Mouse (Mus musculus) lung, postnatal 0 days (tissue): ENCODE data around the gene Ccdc187. TPM values are rescaled to one million over a fixed set of nuclear protein-coding genes. Genes with fewer than 3 reads are reported as not detected.

Source experiments
- ATAC-seq: fragments of 200-750 bp; cut with Nextera tagmentation; 2 replicates; pipeline ENCODE4 v1.8.0; 2017; ENCODE audit warnings: moderate library complexity
- DNase-seq: peaks from one replicate; pipeline ENCODE4 v3.0.0-alpha.2; 2016; ENCODE audit warnings: low spot score
- H3K27ac ChIP-seq: fragments of 300-500 bp; sonication (generic); 2 replicates; pipeline ENCODE4 v1.5.1; 2014; ENCODE audit warnings: antibody characterized with exemption, mild to moderate bottlenecking, low read length, mixed read lengths
- H3K27me3 ChIP-seq: fragments of 300-500 bp; sonication (generic); replicated peaks from 2 replicates; pipeline ENCODE4 v1.6.1; 2014; ENCODE audit warnings: low read length, mixed read lengths; ENCODE audit not compliant: insufficient read depth
- H3K36me3 ChIP-seq: fragments of 300-500 bp; sonication (generic); 2 replicates; pipeline ENCODE4 v1.6.1; 2014; ENCODE audit warnings: low read length, mixed read lengths; ENCODE audit not compliant: insufficient read depth
- H3K4me1 ChIP-seq: fragments of 300-500 bp; sonication (generic); 2 replicates; pipeline ENCODE4 v1.6.1; 2014; ENCODE audit warnings: antibody characterized with exemption, low read depth, low read length, mixed read lengths; ENCODE audit not compliant: insufficient read depth
- H3K4me2 ChIP-seq: fragments of 300-500 bp; sonication (generic); replicated peaks from 2 replicates; pipeline ENCODE4 v1.6.1; 2014; ENCODE audit warnings: low read depth, mild to moderate bottlenecking, low read length, moderate library complexity, mixed read lengths
- H3K4me3 ChIP-seq: fragments of 300-500 bp; sonication (generic); 2 replicates; pipeline ENCODE4 v1.5.1; 2014; ENCODE audit warnings: low read depth, low read length
- H3K9ac ChIP-seq: fragments of 300-500 bp; sonication (generic); replicated peaks from 2 replicates; pipeline ENCODE4 v1.6.1; 2014; ENCODE audit warnings: low read depth, mild to moderate bottlenecking
- H3K9me3 ChIP-seq: fragments of 300-500 bp; sonication (generic); 2 replicates; pipeline ENCODE4 v1.6.1; 2016; ENCODE audit warnings: low read length, mixed read lengths
- CTCF ChIP-seq: IDR thresholded peaks from 2 replicates; pipeline ENCODE4 v1.5.1; 2016; ENCODE audit warnings: antibody characterized with exemption, mild to moderate bottlenecking
- EP300 ChIP-seq: IDR thresholded peaks from 2 replicates; pipeline ENCODE4 v1.6.1; 2016; ENCODE audit warnings: antibody characterized with exemption, mild to moderate bottlenecking, control low read depth
- WGBS: fragments of 180-500 bp; shearing (Covaris S2); extraction: QIAGEN DNeasy Blood & Tissue Kit; methylation state at CpG from one replicate; pipeline ENCODE4 v1.1.7; 2014; 5-methylcytosine and 5-hydroxymethylcytosine counted together
- polyA plus RNA-seq: library from polyadenylated mRNA; unstranded; fragments of >200 nt; fragmentation: Nextera tagmentation; extraction: Ambion mirVana; gene quantifications from 2 replicates; pipeline ENCODE4 v1.2.1, GENCODE M21; 2015

Ccdc187 gene
- polyA plus RNA-seq, 1 experiment from 2014 or later, result 0.61 TPM

DNA sequence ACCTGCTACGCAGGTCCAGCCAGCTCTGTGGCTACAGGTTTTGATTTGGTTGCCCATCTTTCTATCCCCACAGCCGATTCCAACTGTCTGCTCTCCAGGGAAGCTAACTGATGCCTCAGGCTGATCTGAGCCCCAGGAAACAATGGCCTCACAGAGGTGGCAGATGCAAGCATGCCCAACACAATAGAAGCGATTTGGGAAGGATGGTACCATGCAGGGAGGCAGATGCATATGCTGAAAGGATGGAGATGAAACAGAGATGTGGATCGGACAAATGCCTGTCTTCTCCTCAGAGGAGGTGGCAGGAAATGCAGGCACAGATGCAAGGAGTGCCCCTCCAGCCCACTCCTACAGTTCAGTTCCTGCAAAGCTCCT is 4.5 kb upstream of the Ccdc187 start:
- ATAC-seq, result no peak
- Histone ChIP-seq H3K27me3 (no peaks in the 10 kb centered on the region), H3K4me1 (peaks cover 7% of the 10 kb centered on the region; the same call in 1 of the 2 replicates), H3K27ac (no peak overlapping the region), H3K9ac (no peak overlapping the region), H3K9me3 (no peaks in the 10 kb centered on the region), H3K4me3 (no peak overlapping the region), H3K4me2 (no peak overlapping the region), H3K36me3 (no peaks in the 10 kb centered on the region)
- TF ChIP-seq EP300, result no peak
- no peak for TF ChIP-seq CTCF
- DNase-seq, result no peak
- whole genome bisulfite sequencing, result 30% methylated on average over 4 of the region's 4 CpGs

DNA sequence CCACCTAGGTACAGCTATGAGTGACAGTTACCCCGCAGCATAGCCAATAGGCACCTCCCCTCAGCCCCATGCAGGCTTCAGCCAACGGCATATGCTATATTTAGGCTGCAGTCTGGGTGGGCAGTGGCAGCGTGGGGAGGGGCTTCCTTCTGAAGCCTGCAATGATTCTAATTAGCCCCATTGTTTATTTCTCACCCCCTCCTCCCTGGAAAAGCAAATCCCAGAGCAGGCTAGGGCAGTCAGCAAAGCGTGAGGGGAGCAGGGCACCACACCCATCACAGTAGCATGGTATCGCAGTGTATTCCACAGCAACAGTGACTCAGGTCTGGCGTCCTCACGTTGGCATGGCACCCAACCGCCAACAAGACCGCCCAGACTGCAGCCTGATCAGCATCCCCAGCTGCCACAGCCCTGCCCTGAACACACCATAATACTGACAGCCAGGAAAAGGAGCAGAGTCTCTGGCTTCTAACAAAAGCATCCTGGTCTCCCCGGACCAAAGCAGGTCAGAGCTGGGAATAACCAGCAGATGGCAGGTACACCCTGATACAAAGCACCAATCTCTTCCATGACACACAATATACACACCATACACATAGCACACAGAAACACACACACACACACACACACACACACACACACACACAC is 4.0 kb upstream of the Ccdc187 start:
- WGBS, result 9% methylated on average over 10 of the region's 10 CpGs
- Histone ChIP-seq H3K4me2 (no peak overlapping the region), H3K4me1 (peaks cover 7% of the 10 kb centered on the region; the same call in 1 of the 2 replicates), H3K9me3 (no peaks in the 10 kb centered on the region), H3K36me3 (no peaks in the 10 kb centered on the region), H3K27me3 (no peaks in the 10 kb centered on the region), H3K4me3 (no peak overlapping the region), H3K9ac (no peak overlapping the region), H3K27ac (no peak overlapping the region)
- no peak for TF ChIP-seq EP300
- peak; percentile 19; the same call in 1 of the 2 replicates for TF ChIP-seq CTCF
- peak; percentile 72 for DNase-seq
- ATAC-seq, result peak; percentile 43

DNA sequence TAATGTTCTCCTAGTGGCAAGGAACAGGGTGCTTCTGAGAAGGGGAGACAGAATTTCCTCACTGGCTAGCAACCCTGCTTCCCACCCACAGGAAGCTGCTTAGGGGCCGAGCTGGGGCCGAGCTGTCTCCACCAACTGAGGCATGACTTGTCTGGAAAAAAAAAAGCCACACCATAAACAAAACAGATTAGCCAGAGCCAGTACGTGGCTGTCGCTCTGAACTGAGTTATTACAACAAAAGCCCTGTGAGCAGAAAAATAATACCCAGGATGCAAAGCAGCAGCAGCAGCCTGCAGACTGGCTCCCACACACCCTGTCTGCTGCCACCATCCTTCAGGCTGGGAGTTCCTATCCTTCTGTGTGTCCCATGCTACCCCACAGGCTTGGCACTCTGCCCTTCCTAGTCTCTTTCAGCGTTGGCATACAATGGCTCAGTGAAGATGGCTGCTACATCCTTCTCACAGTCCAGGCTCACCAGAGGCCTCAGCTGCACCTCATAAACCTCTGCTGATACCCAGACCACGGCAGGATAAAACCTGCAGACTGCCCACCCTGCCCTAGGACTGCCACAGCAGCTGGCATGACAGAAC is 2.3 kb upstream of the Ccdc187 start:
- peak; percentile 1; the same call in 1 of the 2 replicates for ATAC-seq
- peaks cover 7% of the 10 kb centered on the region; the same call in 1 of the 2 replicates for H3K4me1 ChIP-seq

DNA sequence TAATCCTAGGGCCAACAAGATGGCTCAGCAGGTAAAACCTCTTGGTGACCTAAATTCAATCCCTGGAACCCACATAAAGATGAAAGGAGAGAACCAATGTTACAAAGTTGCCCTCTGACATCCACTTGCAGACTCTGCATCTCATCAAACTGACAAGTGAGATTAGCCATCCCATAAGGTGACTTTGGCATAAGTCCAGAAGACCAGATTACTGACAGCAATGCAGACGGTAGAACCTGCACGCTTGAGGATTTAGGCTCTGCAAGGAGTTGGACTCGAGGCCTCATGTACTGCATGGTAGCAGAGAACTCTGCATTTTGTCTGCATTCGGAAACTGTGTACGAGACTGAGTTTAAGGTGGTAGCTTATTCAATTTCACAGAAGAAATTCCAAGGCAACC is 4.2 kb downstream of the Ccdc187 start:
- no peak for TF ChIP-seq CTCF
- no peak for TF ChIP-seq EP300
- no peak overlapping the region for H3K4me3 ChIP-seq
- no peaks in the 10 kb centered on the region for H3K27me3 ChIP-seq
- DNase-seq, result no peak
- H3K4me1 ChIP-seq, result no peaks in the 10 kb centered on the region
- 77% methylated on average over 5 of the region's 5 CpGs for WGBS
- no peak for ATAC-seq
- no peak overlapping the region for H3K4me2 ChIP-seq
- H3K27ac ChIP-seq, result no peak overlapping the region
- no peaks in the 10 kb centered on the region for H3K9me3 ChIP-seq
- H3K9ac ChIP-seq, result no peak overlapping the region
- no peaks in the 10 kb centered on the region for H3K36me3 ChIP-seq

More for the DNA sequence above, 2.3 kb upstream of the Ccdc187 start:
- Histone ChIP-seq H3K27ac (no peak overlapping the region), H3K4me3 (no peak overlapping the region), H3K36me3 (no peaks in the 10 kb centered on the region), H3K9ac (no peak overlapping the region), H3K4me2 (no peak overlapping the region), H3K27me3 (no peaks in the 10 kb centered on the region), H3K9me3 (no peaks in the 10 kb centered on the region)
- 25% methylated on average over 6 of the region's 6 CpGs for WGBS
- peak; percentile 52 for DNase-seq
- no peak for TF ChIP-seq CTCF
- no peak for TF ChIP-seq EP300

DNA sequence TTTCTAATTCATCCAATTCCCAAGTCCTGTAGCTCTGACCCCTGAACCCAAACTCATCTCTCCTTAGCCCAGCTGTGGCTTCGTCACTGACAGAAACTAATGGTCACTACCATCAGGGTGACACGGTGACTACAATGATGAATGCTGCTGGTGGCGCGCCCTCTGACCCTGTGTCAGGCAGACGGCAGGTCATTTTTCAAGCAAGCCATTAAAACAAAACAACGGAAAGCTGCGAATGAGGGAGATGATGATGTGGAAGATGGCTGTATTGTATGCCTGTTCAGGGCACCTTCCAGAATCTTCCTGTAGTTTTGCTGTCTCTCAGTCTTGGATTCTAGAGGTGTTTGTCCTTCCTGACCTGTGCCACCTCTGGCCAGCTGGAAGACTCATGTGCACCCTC is 8.0 kb downstream of the Ccdc187 start:
- no peak overlapping the region for H3K4me3 ChIP-seq
- ATAC-seq (no peak), DNase-seq (no peak)
- H3K4me2 ChIP-seq, result no peak overlapping the region
- no peaks in the 10 kb centered on the region for H3K9me3 ChIP-seq
- TF ChIP-seq EP300 (no peak), CTCF (no peak)
- no peaks in the 10 kb centered on the region for H3K36me3 ChIP-seq
- no peak overlapping the region for H3K9ac ChIP-seq
- 35% methylated on average over 7 of the region's 7 CpGs for WGBS
- no peaks in the 10 kb centered on the region for H3K27me3 ChIP-seq
- H3K4me1 ChIP-seq, result no peaks in the 10 kb centered on the region
- H3K27ac ChIP-seq, result no peak overlapping the region

DNA sequence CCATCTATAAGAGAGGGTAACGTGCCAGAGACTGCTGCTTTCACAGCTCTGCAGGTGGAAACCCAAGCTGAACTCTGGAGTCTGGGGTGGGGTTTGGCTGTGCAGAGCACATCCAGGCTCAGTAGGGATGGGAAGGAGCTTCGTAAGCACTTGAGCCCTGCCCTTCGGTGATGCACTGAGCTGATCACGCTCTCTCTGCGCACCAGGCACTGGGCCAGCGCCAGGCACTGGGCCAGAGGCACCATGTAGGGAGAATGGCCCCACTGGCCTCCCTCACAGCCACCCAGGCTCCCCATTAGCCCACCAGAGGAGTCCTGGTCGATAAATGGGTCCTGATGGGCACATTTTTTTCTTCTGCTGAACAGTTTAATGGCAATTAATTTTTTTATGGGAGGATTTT is 8.6 kb downstream of the Ccdc187 start:
- DNase-seq, result peak; percentile 27
- Histone ChIP-seq H3K9me3 (no peaks in the 10 kb centered on the region), H3K4me1 (no peaks in the 10 kb centered on the region), H3K36me3 (no peaks in the 10 kb centered on the region), H3K4me2 (no peak overlapping the region), H3K4me3 (no peak overlapping the region), H3K27me3 (no peaks in the 10 kb centered on the region), H3K9ac (no peak overlapping the region), H3K27ac (no peak overlapping the region)
- no peak for TF ChIP-seq EP300
- no peak for TF ChIP-seq CTCF
- 48% methylated on average over 7 of the region's 7 CpGs for WGBS
- ATAC-seq, result no peak; the same call in 1 of the 2 replicates
